Mouse (Mus musculus): ENCODE results near the gene Mcidas.

The Mcidas gene

GRCm38 (mm10) chr13:113013174-113013953 lies 19.7 kb downstream of the Mcidas start:
- peak; percentile 91 for DNase-seq (ENCODE audit: low read depth, low spot score)

- no peak for DNase-seq (ENCODE audit: low read depth, low spot score)
Measured at GRCm38 (mm10) chr13:113021521-113021920, 27.9 kb downstream of the Mcidas start.

- DNase-seq (ENCODE audit: low read depth, low spot score): no peak
Measured at GRCm38 (mm10) chr13:113022467-113022866, 28.8 kb downstream of the Mcidas start.

GRCm38 (mm10) chr13:113023274-113024143 lies 29.9 kb downstream of the Mcidas start:
- DNase-seq (ENCODE audit: low read depth, low spot score): peak; percentile 43

GRCm38 (mm10) chr13:113031351-113031750 lies 37.7 kb downstream of the Mcidas start:
- no peak for DNase-seq (ENCODE audit: low read depth, low spot score)

- no peak for DNase-seq (ENCODE audit: low read depth, low spot score)
Measured at GRCm38 (mm10) chr13:113031792-113032571, 38.3 kb downstream of the Mcidas start.

GRCm38 (mm10) chr13:113032831-113033230 lies 39.2 kb downstream of the Mcidas start:
- no peak for DNase-seq (ENCODE audit: low read depth, low spot score)

GRCm38 (mm10) chr13:113034271-113034886 lies 40.7 kb downstream of the Mcidas start:
- no peak for DNase-seq (ENCODE audit: low read depth, low spot score)

GRCm38 (mm10) chr13:113034950-113035421 lies 41.3 kb downstream of the Mcidas start, which contains the start of gene Cdc20b:
Gene Cdc20b (plus strand): TSS chr13:113035111.
- peak; percentile 82 for DNase-seq (ENCODE audit: low read depth, low spot score)

- DNase-seq (ENCODE audit: low read depth, low spot score): peak; percentile 88
Measured at GRCm38 (mm10) chr13:113035852-113036251, 42.2 kb downstream of the Mcidas start.

- DNase-seq (ENCODE audit: low read depth, low spot score): no peak
Measured at GRCm38 (mm10) chr13:113044876-113045275, 51.2 kb downstream of the Mcidas start.

- no peak for DNase-seq (ENCODE audit: low read depth, low spot score)
Measured at GRCm38 (mm10) chr13:113045458-113046110, 51.9 kb downstream of the Mcidas start.

- peak; percentile 56 for DNase-seq (ENCODE audit: low read depth, low spot score)
Measured at GRCm38 (mm10) chr13:113046211-113046883, 52.7 kb downstream of the Mcidas start, which contains the start of gene Gpx8. Gene Gpx8 (minus strand): TSS chr13:113046410.

- no peak for DNase-seq (ENCODE audit: low read depth, low spot score)
Measured at GRCm38 (mm10) chr13:113047018-113047417, 53.4 kb downstream of the Mcidas start.

- no peak for DNase-seq (ENCODE audit: low read depth, low spot score)
Measured at GRCm38 (mm10) chr13:113047647-113048046, 54.0 kb downstream of the Mcidas start.

All from A20 (cell line).